Mouse (Mus musculus): ENCODE measurements around the gene Lyzl4.

DNA sequence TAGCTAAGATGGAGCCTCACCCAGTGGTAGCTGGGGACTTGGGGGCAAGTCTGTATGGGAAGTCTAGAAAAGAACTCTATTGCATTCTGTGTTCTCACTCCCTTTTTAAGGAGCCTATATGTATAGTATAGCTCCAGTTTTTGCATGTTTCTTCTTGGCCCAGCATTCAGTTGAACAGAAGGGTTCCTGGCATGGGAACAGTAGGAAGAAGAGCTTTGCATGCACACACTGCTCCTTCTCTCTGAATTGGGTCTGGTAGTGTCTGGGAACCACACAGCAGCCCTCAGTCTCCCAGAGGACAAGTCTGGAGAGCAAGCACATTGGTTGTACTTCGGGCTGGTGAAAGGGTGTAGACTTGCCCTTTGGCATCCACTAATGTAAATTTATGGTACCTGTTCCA is 11.3 kb downstream of the Lyzl4 start:
- TF ChIP-seq POLR2A (IDR thresholded peaks at IDR 0.05; ENCODE audit: borderline replicate concordance, insufficient read depth, low read length) (no peak), CTCF (IDR thresholded peaks at IDR 0.05; ENCODE audit: borderline replicate concordance, insufficient read depth, low read depth, low read length) (no peak)

All from cerebellum, adult 2 months (tissue).